Mouse (Mus musculus) intestine, embryonic 16.5 days (tissue): ENCODE data around the gene Arrb1. TPM values are rescaled to one million over a fixed set of nuclear protein-coding genes. Genes with fewer than 3 reads are reported as not detected.

Experiments
- ATAC-seq: fragments of 200-750 bp; cut with Nextera tagmentation; 2 replicates; pipeline ENCODE4 v1.8.0; 2017; ENCODE audit warnings: moderate TSS enrichment, moderate library complexity
- H3K27ac ChIP-seq: fragments of 300-500 bp; sonication (generic); 2 replicates; pipeline ENCODE4 v1.5.1; 2014; ENCODE audit warnings: mild to moderate bottlenecking, low read length
- H3K27me3 ChIP-seq: fragments of 300-500 bp; sonication (generic); replicated peaks from 2 replicates; pipeline ENCODE4 v1.6.1; 2014; ENCODE audit warnings: low read length, control low read depth, mixed read lengths; ENCODE audit not compliant: control insufficient read depth, insufficient read depth
- H3K36me3 ChIP-seq: fragments of 300-500 bp; sonication (generic); 2 replicates; pipeline ENCODE4 v1.6.1; 2014; ENCODE audit warnings: low read length, control low read depth; ENCODE audit not compliant: control insufficient read depth, insufficient read depth
- H3K4me1 ChIP-seq: fragments of 300-500 bp; sonication (generic); 2 replicates; pipeline ENCODE4 v1.6.1; 2014; ENCODE audit warnings: low read length, control low read depth, mixed read lengths; ENCODE audit not compliant: control insufficient read depth, insufficient read depth
- H3K4me2 ChIP-seq: fragments of 300-500 bp; sonication (generic); 2 replicates; pipeline ENCODE4 v1.6.1; 2014; ENCODE audit warnings: low read depth, low read length, control low read depth
- H3K4me3 ChIP-seq: fragments of 300-500 bp; sonication (generic); 2 replicates; pipeline ENCODE4 v1.5.1; 2014; ENCODE audit warnings: mild to moderate bottlenecking, low read length
- H3K9ac ChIP-seq: fragments of 300-500 bp; sonication (generic); 2 replicates; pipeline ENCODE4 v1.6.1; 2014; ENCODE audit warnings: low read depth, low read length
- H3K9me3 ChIP-seq: fragments of 300-500 bp; sonication (generic); 2 replicates; pipeline ENCODE4 v1.6.1; 2016; ENCODE audit warnings: low read length, control low read depth; ENCODE audit not compliant: control insufficient read depth
- WGBS: fragments of 180-500 bp; shearing (Covaris S2); extraction: QIAGEN DNeasy Blood & Tissue Kit; methylation state at CpG from one replicate; pipeline ENCODE4 v1.1.7; 2014; 5-methylcytosine and 5-hydroxymethylcytosine counted together
- polyA plus RNA-seq: library from polyadenylated mRNA; unstranded; fragments of >200 nt; fragmentation: Nextera tagmentation; extraction: Ambion mirVana; gene quantifications from 2 replicates; pipeline ENCODE4 v1.2.1, GENCODE M21; 2015

Arrb1 gene
- polyA plus RNA-seq, 1 experiment from 2014 or later, result 9.2 TPM

DNA sequence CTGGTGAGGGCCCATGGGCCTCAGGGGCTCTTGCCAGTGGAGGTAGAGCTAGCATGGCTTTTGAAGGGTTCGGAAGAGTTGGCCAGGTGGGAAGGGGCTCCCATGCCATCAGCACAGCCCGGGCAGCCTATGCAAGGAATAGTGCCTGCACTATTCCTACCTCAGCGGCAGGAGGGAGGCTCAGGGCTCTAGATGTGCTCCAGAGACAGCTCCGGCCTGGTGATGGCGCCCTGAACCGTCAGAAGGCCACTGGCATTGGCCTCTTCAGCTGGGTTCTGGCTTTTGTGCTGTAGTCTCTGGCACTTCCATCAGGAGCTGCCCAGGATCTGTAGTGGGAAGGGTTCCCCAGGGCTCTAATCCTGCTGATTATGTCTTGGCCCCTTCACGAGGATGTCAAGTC lies 28.0 kb downstream of the Arrb1 start:
- WGBS, result 70% methylated on average over 7 of the region's 7 CpGs

DNA sequence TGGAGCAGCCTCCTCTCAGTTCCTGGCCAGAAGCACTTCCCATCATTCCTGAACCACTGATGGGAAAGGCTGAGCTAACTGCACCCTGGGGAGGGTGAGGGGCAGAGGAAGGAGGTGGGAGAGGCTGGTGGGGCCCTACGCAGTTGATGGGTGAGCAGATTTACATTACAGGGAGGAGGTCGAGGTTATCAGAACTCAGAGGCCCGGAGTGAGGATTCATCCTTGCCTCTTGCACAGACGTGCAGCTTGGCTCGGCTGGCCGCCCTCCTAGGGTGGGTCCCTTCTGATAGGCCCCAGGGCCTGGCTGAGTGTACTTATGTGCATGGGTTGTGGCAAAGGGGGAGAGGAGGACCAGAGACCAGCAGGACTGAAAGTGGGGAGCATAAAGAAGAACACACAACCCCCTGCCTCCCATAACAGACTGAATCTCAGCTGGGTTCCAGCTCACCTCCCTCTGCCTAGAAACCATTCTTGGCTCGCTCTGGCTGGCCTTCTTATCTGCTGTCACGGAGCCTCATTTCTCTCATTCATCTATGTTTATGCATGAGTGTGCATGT lies 30.1 kb downstream of the Arrb1 start:
- Histone ChIP-seq H3K27me3 (no peaks in the 10 kb centered on the region), H3K36me3 (no peaks in the 10 kb centered on the region), H3K4me2 (no peak overlapping the region), H3K27ac (0 out of 2 replicates have a peak overlapping the region, but pooled peaks have one; percentile 12), H3K4me3 (no peak overlapping the region), H3K9ac (no peak overlapping the region), H3K9me3 (no peaks in the 10 kb centered on the region), H3K4me1 (peaks cover 40% of the 10 kb centered on the region)
- peak; percentile 60 for ATAC-seq
- WGBS, result 20% methylated on average over 8 of the region's 8 CpGs

More for the DNA sequence above, 28.0 kb downstream of the Arrb1 start:
- H3K4me3 ChIP-seq, result no peak overlapping the region
- no peaks in the 10 kb centered on the region for H3K36me3 ChIP-seq
- ATAC-seq, result no peak
- no peaks in the 10 kb centered on the region for H3K27me3 ChIP-seq
- peaks cover 44% of the 10 kb centered on the region for H3K4me1 ChIP-seq
- no peak overlapping the region for H3K4me2 ChIP-seq
- H3K9ac ChIP-seq, result no peak overlapping the region
- no peak overlapping the region for H3K27ac ChIP-seq
- H3K9me3 ChIP-seq, result no peaks in the 10 kb centered on the region

- Histone ChIP-seq H3K36me3 (no peaks in the 10 kb centered on the region), H3K27ac (0 out of 2 replicates have a peak overlapping the region, but pooled peaks have one; percentile 7), H3K4me1 (peaks cover 15% of the 10 kb centered on the region), H3K9ac (0 out of 2 replicates have a peak overlapping the region, but pooled peaks have one; percentile 24), H3K9me3 (no peaks in the 10 kb centered on the region), H3K4me3 (no peak overlapping the region), H3K4me2 (peak overlapping the region; percentile 11), H3K27me3 (no peaks in the 10 kb centered on the region)
- 74% methylated on average over 5 of the region's 5 CpGs for WGBS
- ATAC-seq, result no peak
These were observed 35.4 kb downstream of the Arrb1 start for GRCm38 (mm10) chr7:99570680-99571079.

DNA sequence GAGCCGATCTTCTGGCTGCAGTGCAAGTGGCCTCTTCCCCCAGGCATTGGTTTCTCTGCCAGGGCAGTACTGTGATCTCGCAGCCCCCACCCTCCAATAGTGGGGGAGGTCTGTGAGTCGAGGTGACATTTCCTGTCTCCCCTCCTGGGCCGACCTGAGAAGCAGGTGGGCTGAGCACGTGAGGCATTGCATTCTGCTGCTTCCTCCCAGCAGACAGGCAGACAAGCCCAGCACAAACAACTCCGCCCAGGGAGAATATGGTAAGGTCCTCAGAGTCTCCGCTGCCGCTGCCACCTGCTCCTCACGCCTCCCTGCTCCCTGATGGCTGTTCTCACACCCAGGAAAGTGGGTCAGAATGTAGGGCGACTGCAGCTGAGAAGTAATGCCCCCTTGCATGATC lies 37.7 kb downstream of the Arrb1 start:
- no peaks in the 10 kb centered on the region for H3K9me3 ChIP-seq
- no peak overlapping the region for H3K4me3 ChIP-seq
- H3K36me3 ChIP-seq, result no peaks in the 10 kb centered on the region
- no peak overlapping the region for H3K27ac ChIP-seq
- 28% methylated on average over 10 of the region's 10 CpGs for WGBS
- H3K4me2 ChIP-seq, result no peak overlapping the region
- peaks cover 12% of the 10 kb centered on the region; the same call in 1 of the 2 replicates for H3K4me1 ChIP-seq
- 0 out of 2 replicates have a peak overlapping the region, but pooled peaks have one; percentile 23 for H3K9ac ChIP-seq
- no peaks in the 10 kb centered on the region for H3K27me3 ChIP-seq
- no peak for ATAC-seq

DNA sequence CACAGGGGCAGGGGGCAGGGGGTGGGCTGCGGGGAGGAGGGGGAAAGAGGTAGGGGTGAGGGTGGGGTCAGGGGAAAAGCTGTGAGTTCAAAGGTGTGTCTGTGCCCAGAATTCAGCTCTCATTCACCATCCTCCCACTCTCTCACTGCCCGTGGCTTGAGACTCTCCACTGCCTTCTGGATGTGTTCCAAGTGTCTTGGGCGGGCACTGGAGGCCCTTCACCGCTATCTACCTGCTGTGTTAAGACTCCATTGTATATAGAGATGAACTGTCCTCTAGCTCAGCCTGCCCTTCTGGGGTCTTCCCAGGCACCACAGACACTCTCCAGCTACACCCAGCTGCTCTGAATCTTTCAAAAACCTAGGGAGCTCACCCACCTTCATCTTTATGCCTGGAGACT lies 38.1 kb downstream of the Arrb1 start:
- Histone ChIP-seq H3K4me2 (no peak overlapping the region), H3K36me3 (no peaks in the 10 kb centered on the region)
- 45% methylated on average over 4 of the region's 4 CpGs for WGBS

GRCm38 (mm10) chr7:99578246-99578645 lies 43.0 kb downstream of the Arrb1 start:
- 81% methylated on average over 3 of the region's 3 CpGs for WGBS
- Histone ChIP-seq H3K4me1 (0 out of 2 replicates have a peak, but pooled peaks cover 5% of the 10 kb centered on the region), H3K27me3 (no peaks in the 10 kb centered on the region), H3K36me3 (no peaks in the 10 kb centered on the region), H3K9ac (no peak overlapping the region), H3K27ac (no peak overlapping the region), H3K4me3 (no peak overlapping the region), H3K4me2 (no peak overlapping the region), H3K9me3 (no peaks in the 10 kb centered on the region)
- ATAC-seq, result no peak

More for the DNA sequence above, 38.1 kb downstream of the Arrb1 start:
- Histone ChIP-seq H3K4me1 (peaks cover 15% of the 10 kb centered on the region; the same call in 1 of the 2 replicates), H3K9me3 (no peaks in the 10 kb centered on the region), H3K9ac (no peak overlapping the region), H3K27me3 (no peaks in the 10 kb centered on the region), H3K4me3 (no peak overlapping the region), H3K27ac (no peak overlapping the region)
- ATAC-seq, result no peak

DNA sequence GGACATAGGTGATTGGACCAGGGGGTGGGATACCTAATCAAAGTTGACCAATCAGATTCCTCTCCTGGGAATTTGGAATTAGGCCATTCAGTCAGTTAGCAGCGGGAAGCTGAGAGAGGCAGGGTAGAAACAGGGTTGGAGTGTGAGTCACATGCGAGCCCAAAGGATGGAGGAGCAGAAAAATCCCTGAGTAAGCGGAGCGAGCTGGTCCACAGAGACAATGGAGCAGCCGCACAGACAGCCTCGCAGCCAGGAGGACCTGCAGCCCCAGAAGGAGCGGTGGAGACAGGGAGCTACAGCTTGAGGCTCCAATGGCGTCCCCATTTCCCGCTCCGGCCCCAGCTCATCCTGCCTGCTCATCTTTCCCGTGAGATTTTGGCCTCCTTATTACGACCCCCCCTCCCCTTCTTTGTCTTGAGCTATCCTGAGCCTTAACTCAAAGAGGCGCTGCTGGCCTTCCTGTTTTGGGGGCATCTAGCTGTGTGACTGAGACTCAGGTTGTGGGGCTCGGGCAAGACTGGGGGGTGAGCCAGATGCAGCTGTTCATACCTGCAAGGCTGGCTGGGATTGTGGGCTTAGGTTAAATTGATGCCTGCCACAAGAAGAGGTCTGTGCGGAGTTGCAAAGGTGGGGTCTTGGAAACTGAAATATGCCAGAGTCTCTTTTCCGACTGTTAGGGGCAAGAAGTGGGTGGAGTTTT lies 44.4 kb downstream of the Arrb1 start:
- Histone ChIP-seq H3K9me3 (no peaks in the 10 kb centered on the region), H3K4me3 (no peak overlapping the region), H3K4me2 (no peak overlapping the region), H3K27me3 (no peaks in the 10 kb centered on the region), H3K9ac (no peak overlapping the region), H3K4me1 (0 out of 2 replicates have a peak, but pooled peaks cover 3% of the 10 kb centered on the region), H3K27ac (no peak overlapping the region), H3K36me3 (no peaks in the 10 kb centered on the region; the same call in 1 of the 2 replicates)
- WGBS, result 25% methylated on average over 16 of the region's 16 CpGs
- ATAC-seq, result no peak

DNA sequence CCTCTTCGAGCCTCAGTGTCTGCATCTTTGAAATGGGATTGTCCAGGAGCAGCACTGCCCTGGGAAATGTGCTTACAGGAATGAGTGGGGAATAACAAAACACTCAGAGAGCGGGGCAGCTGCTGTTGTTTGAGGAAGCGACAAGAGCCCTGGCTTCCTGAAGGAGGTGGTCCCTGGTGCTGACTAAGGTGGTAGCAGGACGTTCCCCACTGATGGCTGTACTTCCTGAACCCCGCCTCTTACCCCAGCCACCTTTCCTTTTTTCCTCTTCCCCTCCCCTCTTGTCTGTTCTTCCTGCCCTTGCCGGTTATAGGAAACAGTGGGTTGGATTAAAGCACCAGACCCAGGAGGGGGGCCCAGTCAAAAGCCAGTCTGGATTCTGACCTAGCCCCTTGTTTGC lies 45.0 kb downstream of the Arrb1 start:
- WGBS, result 49% methylated on average over 6 of the region's 6 CpGs
- Histone ChIP-seq H3K27ac (no peak overlapping the region), H3K9ac (no peak overlapping the region), H3K4me2 (no peak overlapping the region), H3K27me3 (no peaks in the 10 kb centered on the region), H3K4me1 (0 out of 2 replicates have a peak, but pooled peaks cover 3% of the 10 kb centered on the region), H3K36me3 (peaks cover 1% of the 10 kb centered on the region; the same call in 1 of the 2 replicates), H3K9me3 (no peaks in the 10 kb centered on the region), H3K4me3 (no peak overlapping the region)
- ATAC-seq, result no peak

DNA sequence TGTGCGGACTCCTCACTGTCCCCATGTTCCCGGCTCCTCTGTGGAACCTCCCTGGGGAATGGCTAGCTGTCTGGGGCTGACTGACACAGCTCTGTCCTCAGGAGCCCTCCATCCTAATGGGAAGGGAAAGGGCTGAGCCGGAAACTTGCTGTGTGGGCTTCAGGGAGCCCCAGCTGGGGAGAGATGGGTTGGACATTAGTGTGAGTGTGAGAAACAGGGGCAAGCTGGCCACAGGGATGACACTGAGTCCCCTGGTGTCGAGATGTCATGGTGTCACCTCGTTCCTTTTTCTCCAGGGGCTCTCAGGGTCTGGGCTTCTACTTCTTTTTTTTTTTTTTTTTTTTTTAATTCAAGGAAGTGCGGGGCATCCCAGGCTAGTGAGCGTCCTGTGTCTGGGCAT lies 47.0 kb downstream of the Arrb1 start:
- H3K27me3 ChIP-seq, result no peaks in the 10 kb centered on the region
- no peak overlapping the region; the same call in 1 of the 2 replicates for H3K9ac ChIP-seq
- no peak for ATAC-seq
- H3K36me3 ChIP-seq, result peaks cover 2% of the 10 kb centered on the region; the same call in 1 of the 2 replicates
- H3K27ac ChIP-seq, result no peak overlapping the region
- 69% methylated on average over 7 of the region's 7 CpGs for WGBS
- no peak overlapping the region for H3K4me3 ChIP-seq
- H3K9me3 ChIP-seq, result no peaks in the 10 kb centered on the region
- H3K4me1 ChIP-seq, result 0 out of 2 replicates have a peak, but pooled peaks cover 3% of the 10 kb centered on the region
- H3K4me2 ChIP-seq, result no peak overlapping the region
